Mouse (Mus musculus) erythroblast, adult 5-6 weeks (primary cell): ENCODE results near the gene Ngly1. TPM values are rescaled to one million over a fixed set of nuclear protein-coding genes. Genes with fewer than 3 reads are reported as not detected.
A peak's percentile ranks its signal among the peaks of the same experiment; 100 is the strongest.

Source experiments
- ATAC-seq: replicated peaks from 2 replicates; pipeline ENCODE4 v1.8.0; 2016; ENCODE audit warnings: moderate number of reproducible peaks, mild to moderate bottlenecking, moderate TSS enrichment, inconsistent platforms; ENCODE audit not compliant: poor library complexity, low FRiP score, severe bottlenecking
- total RNA-seq, 2 experiments: library from RNA; stranded (forward) in 1 of 2; stranded (reverse) in 1 of 2; fragments of 150-400 nt in 1 of 2; fragments of 200-764, 138-1000 nt in 1 of 2; gene quantifications; 2 replicates each; pipeline versions ENCODE4 v1.2.3 to v1.2.4; 2015 to 2017; ENCODE audit warnings: low replicate concordance in 2 of 2

Gene Ngly1
- total RNA-seq (2015; ENCODE audit: low replicate concordance) (18.8 and 27.1 TPM in 2 replicates), total RNA-seq (2017; ENCODE audit: low replicate concordance) (17.1 and 29.0 TPM in 2 replicates)

DNA sequence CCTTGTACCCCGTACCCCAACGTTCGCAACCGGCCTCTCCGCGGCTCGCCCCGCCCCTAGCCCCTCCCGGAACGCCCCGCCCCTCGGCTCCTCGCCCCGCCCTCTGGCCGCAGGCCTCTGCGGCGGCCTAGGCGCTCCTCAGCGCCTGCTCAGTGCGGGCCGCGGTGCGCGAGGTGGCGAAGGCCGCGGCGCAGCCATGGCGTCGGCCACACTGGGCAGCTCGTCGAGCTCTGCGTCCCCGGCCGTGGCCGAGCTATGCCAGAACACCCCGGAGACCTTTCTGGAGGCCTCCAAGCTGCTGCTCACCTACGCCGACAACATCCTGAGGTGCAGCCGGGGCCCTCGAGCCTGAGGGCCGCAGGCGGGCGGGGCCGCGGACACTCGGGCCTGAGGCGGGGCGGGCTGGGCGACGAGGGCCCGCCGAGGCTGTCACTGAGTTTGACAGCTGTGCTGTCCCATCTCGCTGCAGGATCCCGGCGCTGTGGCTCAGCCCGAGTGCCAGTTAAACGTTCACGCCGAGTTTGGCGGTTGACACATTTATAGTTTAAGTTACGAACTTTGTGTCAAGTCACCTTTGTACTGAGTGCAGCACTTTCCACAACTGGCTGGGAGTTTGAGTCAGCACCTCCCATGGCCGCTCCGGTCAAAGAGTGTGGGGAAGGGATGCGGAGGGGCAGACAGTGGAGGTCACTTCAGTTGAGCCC, at the start of gene Ngly1, which contains the start of gene Oxsm:
Gene Ngly1 (plus strand): TSS at position 110 of the 704 bp plus-strand sequence.
Gene Oxsm (minus strand): TSS at position 638 of the 704 bp plus-strand sequence.
- ATAC-seq = peak; percentile 83

DNA sequence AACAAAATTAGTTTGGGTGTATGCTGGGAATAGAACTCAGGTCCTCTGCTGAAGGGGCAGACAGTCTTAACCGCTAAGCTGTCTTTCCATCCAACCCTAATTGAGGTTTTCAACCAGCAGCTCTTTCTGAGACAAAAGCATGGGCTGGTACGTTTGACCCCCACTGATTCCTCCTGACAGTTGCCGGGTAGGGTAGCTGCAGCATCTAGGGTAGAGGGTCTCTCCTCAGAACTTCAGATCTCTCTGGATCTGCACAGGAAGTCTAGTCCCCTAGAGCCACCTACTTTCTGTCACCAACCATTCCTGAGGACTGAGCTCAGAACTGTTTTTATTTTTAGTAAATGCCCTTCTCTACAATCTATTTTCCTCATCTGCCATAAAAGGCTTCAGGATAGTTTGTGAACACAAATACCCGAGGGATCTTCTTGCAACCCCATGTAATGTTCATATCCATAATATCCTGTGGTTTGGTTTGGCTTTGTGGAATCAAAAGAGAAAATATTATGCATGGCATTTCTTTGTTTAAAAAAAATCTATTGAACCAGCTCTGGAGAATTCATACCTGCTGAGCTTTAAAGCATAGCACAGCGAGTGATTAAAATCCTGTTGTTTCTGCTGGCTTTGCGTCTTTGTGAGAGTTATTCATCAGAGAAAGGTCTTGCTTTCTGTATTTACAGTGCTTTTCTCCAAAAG, 48.7 kb upstream of the Ngly1 start:
- ATAC-seq = no peak

DNA sequence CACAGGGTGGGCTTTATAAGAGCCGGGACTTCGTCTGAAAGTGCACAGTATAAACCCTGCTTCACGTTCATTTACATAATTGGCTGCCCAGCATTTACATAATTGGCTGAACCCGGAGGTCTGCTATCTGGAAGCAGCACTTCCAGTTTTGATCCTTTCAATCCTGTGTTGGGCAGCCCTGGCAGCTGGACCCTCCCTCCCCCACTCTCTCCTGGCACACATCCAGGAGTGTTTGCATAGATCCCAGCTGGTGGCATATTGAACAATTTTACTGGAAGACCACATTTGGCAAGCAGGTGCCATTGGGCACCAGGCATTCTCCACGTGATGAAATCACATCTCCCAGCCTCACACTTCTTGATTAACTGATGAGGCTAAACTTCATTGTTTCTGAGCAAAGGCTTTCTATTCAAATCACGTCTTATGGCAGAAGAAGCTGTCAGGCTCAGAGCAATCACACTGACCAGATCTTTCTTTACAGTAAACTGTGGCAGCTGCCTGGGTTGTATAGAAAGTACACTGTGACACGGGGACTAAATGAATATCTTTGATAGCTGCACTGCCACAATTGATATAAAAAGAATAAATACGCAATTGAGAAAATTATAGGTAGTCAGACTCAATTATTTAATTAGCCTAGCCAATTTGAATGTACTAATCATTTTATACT, 48.0 kb upstream of the Ngly1 start:
- no peak for ATAC-seq

DNA sequence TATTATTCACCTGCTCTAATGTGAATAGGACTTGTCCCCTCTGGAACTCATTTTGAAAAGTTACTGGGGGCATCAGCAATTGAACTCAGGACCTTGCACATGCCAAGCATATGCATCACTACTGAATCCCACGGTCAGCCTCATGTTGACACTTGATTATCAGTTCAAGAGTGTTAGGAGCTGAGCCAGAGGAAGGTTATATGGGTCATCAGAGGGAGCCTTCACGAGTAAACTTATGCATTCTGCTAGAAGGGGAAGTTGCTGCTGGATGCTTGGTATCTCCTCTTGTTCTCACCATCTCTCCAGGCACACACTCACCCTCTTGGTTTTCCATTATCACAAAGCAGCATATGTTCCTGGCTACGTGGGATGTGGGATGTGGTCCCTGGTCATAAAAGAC, 47.4 kb upstream of the Ngly1 start:
- ATAC-seq = no peak

DNA sequence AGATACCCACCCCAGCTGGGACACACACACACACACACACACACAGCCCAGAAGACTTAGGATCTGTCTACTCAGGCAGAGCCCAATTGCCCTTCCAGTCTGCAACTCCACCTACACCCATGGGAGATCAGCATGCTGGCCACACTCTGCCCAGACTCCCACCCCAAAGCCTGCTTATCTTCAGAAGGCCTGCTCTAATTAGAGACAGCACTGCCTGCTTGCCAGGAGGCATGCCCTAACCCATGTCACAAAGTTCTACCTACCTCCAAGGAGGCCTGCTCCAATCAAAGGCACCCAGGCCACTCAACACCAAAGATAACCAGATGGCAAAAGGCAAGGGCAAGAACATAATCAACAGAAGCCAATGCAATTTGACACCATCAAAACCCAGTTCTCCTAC, 41.4 kb upstream of the Ngly1 start:
- ATAC-seq = no peak

DNA sequence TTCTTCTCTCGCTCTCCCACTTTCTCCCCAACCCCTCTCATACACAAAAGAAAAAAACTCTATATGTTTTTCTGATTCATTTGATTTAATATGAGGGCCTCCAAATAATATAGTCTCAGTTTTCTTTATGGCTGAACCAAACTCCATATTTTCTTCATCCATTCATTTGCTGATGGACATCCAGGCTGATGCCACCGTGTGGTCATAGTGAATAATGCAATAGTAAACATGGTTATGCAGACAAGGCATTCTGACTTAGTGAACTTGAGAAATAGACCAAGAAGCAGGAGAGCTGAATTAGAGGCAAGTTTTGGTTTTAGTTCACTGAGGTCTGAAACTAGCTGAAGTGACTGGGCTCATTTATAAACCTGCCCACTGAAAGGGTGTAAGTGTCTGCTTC, 30.1 kb upstream of the Ngly1 start:
- ATAC-seq = peak; percentile 70

DNA sequence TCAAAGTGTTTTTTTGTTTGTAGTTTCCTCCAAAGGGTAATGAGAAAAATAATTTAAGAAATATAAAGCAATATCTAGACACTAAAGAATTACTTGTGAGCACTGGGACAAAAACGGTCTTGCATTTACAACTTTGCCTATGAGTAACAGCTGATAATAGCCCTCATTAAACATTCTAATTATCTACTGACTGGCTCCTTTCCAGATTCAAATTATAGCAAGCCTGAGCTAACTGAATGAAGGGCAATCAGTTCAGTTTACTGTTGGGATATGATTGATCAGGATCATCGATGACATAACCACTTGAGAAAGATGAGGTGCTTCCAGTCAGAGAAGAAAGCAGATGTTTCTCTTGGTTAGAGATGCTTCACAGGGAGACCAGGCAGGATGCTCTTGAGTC, 19.7 kb upstream of the Ngly1 start:
- no peak for ATAC-seq

DNA sequence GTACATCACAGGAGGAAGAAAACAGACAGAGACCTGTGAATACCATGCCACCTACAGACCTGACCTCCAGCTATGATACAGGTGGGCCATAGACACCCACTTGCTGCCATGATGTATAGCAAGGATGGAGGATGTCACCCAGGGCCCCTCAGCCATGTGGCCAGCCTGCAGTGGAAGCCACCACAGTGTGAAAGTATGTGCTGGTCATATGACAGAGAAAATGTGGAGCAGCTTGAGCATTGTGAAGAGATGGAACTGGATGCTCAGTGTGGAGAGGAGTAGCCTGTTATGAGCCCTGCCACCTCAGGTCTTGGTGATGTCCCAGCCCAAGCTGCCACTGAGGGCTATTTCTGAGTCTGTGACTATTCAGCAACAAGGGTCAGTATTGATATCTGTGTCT, 18.5 kb upstream of the Ngly1 start:
- ATAC-seq = no peak

DNA sequence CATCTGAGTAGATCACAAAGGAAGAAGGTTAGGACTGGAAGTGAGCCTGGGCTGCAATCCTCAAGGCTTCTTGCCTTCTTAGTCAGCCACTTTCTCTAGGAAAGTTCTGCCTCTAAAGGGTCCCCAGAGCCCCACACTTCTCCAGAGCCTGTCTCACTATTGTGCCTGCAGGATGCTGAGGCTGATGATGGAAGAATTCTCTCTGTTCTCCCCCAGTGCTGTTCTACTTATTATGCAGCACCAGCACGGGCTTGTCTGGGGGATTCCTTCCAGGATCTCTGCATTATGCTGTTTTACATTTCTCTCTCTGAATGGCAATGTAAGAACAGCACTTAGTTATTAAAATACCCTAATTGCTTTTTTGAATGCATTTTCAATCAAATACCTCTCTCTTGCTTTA, 15.6 kb upstream of the Ngly1 start:
- ATAC-seq = no peak

DNA sequence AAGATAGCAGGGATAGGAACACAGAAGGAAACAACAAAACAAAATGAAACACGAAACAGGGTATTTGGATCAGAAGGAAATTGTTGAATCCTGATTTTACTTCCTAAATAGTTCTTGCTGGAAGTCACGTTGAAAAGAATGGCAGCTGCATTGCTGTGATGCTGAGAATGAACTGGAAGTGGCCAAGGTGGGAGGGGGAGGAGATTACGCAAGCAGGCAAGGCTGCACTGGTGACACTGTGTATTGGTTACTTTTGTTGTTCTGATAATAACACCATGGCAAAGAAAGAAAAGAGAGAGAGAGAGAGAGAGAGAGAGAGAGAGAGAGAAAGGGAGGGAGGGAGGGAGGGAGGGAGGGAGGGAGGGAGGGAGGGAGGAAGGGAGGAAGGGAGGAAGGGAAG, 12.6 kb upstream of the Ngly1 start:
- ATAC-seq = no peak

DNA sequence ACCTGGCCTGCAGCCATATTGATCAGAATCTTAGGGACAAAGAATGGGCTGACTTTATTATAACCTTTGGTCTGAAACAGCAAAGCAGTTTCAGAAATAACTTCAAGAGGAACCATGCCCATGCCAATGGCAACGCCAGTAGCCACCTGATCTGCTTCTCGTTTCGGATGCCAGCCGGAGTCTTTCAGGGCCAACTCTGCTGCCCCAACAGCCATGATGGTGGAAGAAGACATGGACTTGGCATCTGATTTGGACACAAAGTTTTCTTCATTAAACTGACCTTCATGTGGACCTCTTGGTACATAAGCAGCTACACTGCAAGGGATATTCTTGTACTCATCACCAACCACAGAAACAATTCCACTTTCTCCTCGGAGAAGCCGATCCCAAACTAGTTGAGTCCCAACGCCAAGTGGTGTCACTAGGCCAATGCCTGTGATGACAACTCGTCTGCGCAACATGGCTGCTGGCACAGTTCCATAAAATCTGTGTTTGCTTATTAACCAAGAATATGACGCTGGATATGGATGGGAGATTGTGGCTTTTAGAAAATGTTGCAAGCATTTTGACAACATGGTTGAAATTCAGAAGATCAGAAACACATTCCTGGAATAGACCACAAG, 6.8 kb upstream of the Ngly1 start:
- ATAC-seq = no peak

DNA sequence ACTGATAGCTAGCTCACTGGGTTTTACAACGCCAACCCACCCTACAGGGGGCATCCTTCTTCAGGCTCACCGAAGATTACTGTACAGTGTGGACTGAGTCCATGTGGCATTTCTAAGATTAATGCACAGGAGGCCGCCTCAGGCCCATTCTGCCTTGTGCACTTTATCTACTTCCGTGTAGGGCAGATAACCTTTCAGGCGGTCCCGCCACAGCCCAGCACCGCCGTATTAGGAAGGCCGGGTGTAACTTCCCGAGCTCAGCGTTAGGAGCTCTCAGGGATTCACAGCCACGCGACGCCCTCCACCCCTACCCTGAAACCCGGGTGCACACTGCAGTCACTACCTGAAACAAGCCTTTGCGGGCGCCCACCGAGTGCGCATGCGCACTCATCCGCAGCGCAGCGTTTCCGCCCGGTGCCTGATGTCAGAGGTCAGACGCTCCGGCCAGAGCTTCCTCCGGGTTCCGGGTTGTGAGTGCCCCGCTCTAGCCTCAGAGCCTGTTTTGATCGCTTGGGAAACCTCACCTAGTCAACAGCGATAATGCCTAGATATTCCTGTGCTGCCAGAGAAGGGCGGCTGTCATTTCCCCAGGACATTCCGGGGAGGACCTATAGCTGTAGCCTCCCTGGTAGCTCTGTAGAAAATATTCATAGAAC, 6.0 kb upstream of the Ngly1 start:
- ATAC-seq = peak; percentile 90

DNA sequence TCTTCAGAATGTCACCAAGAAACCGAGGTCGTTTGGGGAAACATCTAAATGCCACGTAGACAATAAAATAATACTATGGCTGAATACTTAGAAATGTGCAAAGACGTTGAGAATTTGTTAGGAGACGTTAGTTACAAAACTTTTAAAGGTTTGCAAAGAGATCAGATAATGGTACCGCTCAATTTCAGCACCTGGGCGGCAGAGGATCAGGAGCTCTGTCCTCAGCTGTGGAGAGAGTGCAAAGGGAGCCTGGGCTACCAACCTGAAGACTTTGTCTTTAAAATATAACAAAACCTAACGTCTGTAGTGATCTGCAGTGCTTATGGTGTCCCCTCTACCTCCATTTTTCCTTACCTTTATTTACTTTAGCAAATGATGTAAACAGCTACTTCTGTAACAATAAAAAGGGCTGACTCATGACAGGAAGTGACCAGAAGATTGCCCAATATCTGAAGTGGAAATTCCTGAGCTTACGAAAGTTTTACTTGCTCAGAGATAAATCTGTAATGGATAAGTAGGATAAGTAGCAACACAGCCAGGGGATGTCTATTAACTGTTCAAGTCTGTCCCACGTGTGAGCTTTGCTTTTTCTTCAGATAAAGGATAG, 5.4 kb upstream of the Ngly1 start:
- peak; percentile 52 for ATAC-seq

DNA sequence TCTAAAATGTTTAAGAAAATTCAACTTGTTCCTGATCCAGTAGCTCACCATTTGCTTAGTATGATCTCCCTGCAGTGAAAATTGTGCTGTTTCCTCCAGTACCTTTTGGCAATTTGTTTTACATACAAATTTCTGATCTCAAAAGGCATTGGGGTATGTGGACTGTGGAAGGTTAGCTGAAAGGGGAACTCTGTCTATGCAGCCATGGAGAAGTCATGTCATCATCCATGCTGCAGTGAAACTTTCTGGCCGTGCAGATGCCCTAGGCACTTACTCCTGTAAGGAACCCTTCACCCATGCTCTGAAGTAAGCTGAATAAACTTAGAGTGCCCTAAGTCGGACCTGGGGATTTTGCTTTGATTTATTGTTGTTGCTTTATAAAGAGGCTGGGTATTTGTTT, 4.7 kb upstream of the Ngly1 start:
- no peak for ATAC-seq

DNA sequence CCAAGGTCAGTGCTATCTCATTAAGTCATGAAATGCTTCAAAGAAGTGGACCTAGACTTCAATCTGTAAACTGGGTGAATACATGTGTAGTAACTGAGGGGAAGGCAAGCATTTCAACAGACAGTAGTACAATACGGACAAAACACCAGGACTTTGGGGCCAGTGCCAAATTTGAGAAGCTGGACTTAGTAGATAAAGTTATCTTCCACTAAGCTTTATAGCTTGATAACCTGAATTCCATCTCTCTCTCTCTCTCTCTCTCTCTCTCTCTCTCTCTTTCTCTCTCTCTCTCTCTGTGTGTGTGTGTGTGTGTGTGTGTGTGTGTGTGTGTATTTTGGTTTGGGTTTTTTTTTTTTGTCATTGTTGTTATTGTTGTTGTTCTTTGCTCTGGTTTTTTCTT, 4.0 kb upstream of the Ngly1 start:
- ATAC-seq = 0 out of 2 replicates have a peak, but pooled peaks have one; percentile 12

DNA sequence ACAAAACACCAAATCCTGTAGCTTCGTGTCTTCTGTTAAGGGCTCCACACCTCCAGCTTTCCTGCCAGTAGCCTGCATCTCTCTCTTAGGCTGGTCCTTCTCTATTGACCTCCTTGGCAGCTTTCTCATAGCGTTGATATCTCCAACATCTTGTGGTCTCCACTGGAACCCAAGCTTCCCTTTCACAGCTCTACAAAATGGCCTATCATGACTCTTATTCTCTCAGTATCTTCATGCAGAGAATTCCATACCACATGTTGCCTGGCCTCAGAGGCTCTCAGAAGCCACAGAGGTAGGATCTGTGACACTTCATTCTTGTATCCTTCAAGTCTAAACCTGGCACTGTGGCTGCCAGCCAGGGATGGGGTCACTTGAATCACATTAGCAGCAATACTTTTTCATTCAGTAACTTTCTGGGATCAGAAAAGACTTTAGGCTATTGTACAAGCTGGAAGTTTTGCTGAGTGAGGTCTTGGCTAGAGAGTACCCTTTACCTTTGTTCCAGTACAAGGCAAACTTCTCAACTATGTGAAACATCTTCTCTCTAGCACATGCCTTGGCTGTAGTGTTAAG, 2.7 kb upstream of the Ngly1 start:
- no peak for ATAC-seq

DNA sequence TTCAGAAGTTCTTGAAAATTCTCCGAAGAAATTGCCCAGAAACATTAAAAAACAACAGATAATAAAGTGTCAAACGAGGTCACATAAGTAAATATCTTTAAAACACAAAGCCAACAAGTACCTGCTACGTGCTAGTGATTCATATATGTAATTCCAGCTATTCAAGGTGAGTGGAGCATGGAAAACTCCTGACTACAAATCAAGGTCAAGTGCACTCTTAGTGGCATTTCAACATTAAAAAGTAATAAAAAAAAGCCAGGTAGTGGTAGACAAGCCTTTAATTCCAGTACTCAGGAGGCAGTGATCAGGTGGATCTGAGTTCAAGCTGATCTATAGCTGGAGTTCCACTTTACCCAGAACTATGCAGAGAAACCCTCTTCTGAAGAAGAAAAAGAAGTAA, 945 bp upstream of the Ngly1 start:
- no peak for ATAC-seq

DNA sequence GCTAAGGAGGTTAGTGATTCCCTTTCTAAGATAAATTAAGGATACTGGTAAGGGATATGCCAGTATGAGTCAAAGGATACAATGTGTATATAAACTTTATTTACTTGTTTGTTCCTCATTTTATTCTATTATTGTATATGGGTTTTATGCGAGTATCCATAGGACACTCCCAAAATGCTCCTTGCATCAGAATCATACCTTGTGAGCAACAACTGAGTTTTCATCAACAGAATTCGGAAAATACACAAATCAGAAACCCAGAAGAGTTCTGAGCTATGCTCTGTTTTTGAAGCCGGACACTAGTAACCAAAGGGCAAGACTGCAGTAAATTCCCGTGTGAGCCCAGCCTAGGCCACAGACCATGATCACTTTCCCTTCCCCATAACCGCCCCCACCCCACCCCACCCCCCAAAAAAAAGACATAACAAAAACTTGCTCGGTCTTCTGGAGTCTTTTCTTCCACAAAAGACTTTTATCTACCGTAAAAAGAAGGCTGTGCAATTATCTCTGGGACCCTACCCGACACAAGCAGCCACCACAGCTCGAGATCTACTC, 400 bp upstream of the Ngly1 start:
- no peak for ATAC-seq

DNA sequence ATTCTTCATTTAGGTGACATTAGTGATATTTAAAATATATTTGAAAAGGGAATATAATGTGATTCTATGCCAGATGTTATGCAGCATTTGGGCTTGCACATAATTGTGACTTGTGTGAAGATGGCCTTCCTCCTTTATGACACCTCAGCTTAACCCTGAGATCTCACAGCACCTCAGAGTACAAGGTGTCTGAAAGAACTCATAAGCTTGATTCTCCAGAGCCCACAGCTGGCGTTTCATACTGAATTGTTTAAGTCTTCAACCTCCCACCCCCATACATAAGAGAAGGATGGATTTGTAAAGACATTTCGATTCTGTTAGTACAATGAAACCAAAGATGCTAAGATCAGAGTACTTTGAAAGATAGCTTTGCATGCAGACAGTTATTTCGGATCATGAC, 1.0 kb downstream of the Ngly1 start:
- no peak for ATAC-seq
